Mouse (Mus musculus): ENCODE results near the gene Pfkfb4.

The Pfkfb4 gene

DNA sequence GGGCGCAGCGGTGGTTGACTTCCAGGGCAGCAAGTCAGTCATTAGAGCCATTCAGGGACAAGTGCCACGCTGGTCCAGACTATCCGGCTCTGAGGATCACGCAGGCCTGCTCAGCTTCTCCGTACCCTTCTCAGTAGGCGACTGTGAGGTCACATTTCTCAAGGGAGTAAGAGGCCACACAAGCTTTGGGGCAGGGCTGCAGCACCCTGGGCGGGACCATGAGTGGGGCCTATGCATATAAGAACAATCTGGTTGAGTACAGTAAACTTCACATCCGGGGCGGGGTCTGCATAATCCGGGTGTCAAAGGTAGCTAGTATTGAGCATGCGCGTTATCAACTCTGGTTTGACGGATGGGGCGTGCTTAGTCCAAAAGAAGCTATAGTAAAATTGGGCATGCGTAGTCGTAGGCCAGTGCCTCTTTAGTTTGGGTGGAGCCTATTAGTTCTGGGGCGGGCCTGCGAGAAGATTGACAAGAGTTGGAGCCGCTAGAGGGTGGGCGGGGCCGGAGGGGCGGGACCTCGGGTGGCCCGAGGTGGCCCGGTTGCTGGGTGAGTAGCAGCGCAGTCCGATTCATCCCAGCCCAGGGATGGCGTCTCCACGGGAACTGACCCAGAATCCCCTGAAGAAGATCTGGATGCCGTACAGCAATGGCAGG is at the start of gene Pfkfb4:
TSS of gene Pfkfb4 (plus strand) at position 351 of the 657 bp plus-strand sequence.
- peak; percentile 98 for DNase-seq (ENCODE audit: low read depth, low spot score)

- no peak for DNase-seq (ENCODE audit: low read depth, low spot score)
Observed at GRCm38 (mm10) chr9:108945111-108945510, 46.5 kb upstream of the Pfkfb4 start.

GRCm38 (mm10) chr9:108945608-108946007 is 46.0 kb upstream of the Pfkfb4 start:
- no peak for DNase-seq (ENCODE audit: low read depth, low spot score)

GRCm38 (mm10) chr9:108949231-108949966 is 42.2 kb upstream of the Pfkfb4 start:
- no peak for DNase-seq (ENCODE audit: low read depth, low spot score)

DNA sequence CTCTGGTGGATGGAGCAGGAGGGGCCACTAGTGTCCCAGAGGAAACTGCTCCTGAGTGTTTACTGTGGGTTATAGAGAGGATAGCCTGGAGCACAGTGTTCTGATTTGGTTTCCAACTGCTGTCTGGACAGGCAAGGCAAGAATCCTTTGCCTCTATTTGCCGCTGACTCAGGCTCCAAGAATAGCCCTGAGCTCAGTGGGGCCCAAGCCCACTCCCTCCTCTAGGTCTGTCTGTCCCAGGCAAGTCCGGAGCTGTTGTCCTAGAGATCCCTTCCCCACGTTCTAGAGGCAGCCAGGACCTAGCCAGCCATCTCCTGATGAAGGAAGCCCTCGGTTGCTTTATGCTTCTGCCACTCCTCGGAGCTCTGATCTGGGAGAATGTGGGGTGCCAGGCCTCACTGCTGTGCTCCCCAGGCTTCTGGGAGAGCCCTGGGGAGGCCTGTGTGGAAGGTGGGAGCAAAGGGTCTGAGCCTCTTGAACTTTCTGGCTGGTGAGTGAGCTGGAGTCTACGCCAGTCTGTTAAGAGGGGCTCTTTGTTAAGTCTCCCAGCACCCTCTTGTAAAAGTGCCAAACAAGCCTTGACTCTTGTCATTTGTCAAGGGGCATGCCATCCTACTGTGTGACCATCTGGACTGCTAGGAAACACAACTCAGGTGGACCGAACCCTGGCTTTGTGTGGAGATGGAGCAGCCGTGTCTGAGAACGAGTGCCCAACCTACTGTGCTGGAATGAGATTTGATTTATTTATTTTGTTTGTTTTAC is 41.4 kb upstream of the Pfkfb4 start:
- DNase-seq (ENCODE audit: low read depth, low spot score): no peak

- DNase-seq (ENCODE audit: low read depth, low spot score): no peak
Observed at GRCm38 (mm10) chr9:108953081-108953636, 38.4 kb upstream of the Pfkfb4 start, which contains the start of gene Col7a1. Col7a1 (plus strand) TSS chr9:108953586.

DNA sequence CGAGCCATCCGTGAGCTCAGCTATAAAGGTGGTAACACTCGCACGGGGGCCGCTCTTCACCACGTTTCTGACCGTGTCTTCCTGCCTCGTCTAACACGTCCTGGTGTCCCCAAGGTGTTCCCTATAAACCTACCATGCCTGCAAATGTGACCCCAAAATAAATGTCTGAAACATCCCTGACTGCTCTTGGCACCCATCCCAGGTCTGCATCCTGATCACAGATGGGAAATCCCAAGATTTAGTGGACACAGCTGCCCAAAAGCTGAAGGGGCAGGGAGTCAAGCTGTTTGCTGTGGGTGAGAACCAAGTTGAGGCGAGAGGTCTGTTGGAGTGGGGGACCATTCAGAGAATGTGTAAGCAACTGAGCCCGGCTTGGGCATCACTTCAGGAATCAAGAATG is 36.3 kb upstream of the Pfkfb4 start:
- no peak for DNase-seq (ENCODE audit: low read depth, low spot score)

- no peak for DNase-seq (ENCODE audit: low read depth, low spot score)
Observed at GRCm38 (mm10) chr9:108955846-108956245, 35.7 kb upstream of the Pfkfb4 start.

DNA sequence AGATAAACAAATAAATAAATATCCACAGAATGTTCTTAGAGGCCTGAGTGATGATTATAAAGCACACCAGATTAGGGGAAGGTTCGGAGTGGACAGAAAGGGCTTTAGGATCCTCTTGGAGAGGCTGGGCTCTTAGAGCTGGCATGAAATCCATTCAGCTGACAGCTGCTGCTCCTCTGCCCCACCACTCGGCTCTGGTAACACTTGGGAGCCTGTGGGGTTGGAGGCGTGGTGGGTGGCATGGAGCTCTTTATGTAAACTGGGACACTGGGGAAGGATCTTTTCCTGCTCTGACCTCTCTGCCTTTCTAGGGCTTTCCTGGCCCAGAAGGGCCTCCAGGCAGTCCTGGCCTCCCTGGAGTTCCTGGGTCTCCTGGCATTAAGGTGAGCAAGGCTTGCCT is 28.0 kb upstream of the Pfkfb4 start:
- DNase-seq (ENCODE audit: low read depth, low spot score): no peak

GRCm38 (mm10) chr9:108964338-108964737 is 27.2 kb upstream of the Pfkfb4 start:
- no peak for DNase-seq (ENCODE audit: low read depth, low spot score)

GRCm38 (mm10) chr9:108970623-108971022 is 21.0 kb upstream of the Pfkfb4 start:
- no peak for DNase-seq (ENCODE audit: low read depth, low spot score)

- no peak for DNase-seq (ENCODE audit: low read depth, low spot score)
Observed at GRCm38 (mm10) chr9:108976483-108976882, 15.1 kb upstream of the Pfkfb4 start.

DNA sequence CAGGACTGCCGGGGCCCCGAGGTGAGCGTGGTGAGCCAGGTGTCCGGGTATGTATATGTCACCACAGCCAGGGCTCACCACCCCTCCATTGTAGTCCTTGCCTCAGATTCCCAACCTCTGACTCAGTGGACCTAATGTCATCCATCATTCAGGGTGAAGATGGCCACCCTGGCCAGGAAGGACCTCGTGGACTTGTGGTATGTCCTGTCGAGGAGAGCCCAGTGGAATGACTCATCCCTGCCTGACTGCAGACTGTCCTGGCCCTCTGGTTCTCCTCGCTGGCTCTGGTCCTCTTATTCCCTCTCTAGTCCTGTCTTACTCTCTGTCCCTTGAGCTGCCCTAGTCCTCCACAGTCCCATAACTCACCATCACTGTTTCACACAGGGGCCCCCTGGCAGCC is 13.6 kb upstream of the Pfkfb4 start:
- no peak for DNase-seq (ENCODE audit: low read depth, low spot score)

GRCm38 (mm10) chr9:108982498-108982897 is 9.1 kb upstream of the Pfkfb4 start:
- no peak for DNase-seq (ENCODE audit: low read depth, low spot score)

GRCm38 (mm10) chr9:108983209-108983608 is 8.4 kb upstream of the Pfkfb4 start:
- no peak for DNase-seq (ENCODE audit: low read depth, low spot score)

DNA sequence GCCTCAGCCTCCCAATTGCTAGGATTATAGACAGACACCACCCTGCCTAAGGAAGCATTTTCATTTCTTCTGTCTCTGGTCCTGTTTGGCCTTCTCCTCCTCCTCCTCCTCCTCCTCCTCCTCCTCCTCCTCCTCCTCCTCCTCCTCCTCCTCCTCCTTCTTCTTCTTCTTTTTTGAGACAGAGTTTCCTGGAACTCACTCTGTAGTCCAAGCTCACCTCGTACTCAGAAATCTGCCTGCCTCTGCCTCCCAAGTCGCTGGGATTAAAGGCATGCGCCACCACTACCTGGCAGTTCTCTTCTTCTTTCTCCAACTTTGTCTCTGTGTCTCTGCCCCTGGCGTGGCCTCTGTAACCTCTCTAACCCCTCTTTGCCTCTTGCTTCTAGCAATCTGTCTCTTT is 5.9 kb upstream of the Pfkfb4 start, which contains the start of gene Ucn2:
TSS of gene Ucn2 (plus strand) at position 301 of the 400 bp plus-strand sequence.
- DNase-seq (ENCODE audit: low read depth, low spot score): no peak

DNA sequence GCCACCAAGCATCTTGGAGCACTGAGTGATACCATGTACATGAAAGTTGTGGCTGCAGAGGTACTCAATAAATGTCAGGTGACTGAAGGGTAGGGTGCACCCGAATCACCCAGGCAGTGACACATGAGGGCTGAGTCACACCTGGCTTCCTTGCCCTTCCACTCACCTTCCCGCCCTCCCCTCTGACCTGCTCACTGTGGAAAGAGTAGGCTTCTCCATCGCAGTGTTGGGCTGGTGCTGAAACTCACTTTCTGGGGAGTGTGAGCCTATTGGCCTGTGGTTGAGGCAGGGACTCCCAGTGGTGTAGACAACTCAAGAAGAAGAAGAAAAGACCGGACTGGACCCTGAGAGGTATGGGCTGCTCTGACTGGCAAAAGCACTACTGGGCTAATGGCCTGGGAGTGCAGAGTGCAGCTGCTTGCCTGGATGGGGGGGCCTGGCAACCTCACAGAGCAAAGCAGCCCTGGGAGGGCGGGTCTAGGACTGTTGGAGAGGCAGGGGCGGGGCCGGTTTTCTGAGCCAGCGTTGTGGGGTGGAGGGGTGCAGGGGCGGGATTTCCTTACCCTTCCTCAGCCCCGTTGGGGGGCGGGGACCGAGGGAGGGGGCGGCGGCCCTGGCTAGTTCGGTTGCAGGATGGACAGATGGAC is 3.8 kb upstream of the Pfkfb4 start:
- DNase-seq (ENCODE audit: low read depth, low spot score): no peak

- DNase-seq (ENCODE audit: low read depth, low spot score): no peak
Observed at GRCm38 (mm10) chr9:108989802-108990461, 1.6 kb upstream of the Pfkfb4 start.

GRCm38 (mm10) chr9:108990462-108990820 is 1.1 kb upstream of the Pfkfb4 start:
- DNase-seq (ENCODE audit: low read depth, low spot score): no peak

GRCm38 (mm10) chr9:108992085-108992469 is 499 bp downstream of the Pfkfb4 start:
- no peak for DNase-seq (ENCODE audit: low read depth, low spot score)

Data from brain, embryonic 18.5 days (tissue).